In the genomic region with DNA sequence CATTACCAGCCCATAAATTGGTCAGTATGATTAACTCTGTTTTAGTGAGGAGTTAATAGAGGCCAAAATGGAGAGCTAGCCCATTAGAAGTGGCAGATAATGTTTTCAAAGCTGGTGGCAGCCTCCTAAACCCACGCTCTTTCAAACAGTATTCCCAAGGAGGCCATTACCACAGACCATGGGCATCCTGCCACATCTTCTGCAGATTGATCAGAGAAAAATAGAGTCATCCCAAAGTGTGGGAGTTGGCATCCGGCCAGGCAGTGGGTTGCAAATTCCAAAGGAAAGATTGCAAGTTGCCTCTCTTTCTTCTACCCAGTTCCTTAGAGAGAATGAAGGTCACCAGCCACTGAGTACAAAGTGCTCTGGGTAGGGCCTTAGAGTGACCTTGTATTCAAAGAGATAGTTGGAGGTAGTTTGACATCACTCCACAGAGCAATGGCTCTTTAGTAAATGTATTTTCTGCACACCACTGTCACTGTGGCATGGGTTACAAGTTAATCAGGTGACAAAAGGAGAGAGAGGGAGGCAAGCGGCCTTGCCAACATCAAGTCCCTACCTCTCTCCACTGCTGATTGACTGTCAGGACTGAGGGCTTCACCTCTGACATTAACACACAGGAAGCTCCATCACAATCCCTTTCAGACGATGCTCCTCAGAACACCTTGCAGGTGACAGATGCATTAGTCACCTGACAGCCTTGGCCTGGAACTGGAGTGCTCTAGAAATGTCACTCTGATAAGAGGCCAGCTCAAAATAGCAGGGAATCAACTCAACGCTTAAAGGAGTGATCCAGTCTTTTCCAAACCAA, we compare ENCODE assay signal across 8 mouse cellular contexts.
DNase-seq lines count a peak whose midpoint lies in the region; ATAC-seq lines count a peak whose summit lies in the region.

No protein-coding gene starts in this region.

- no peak overlapping the region for H3K27ac ChIP-seq in midbrain, embryonic 14.5 days (replicated peaks; ENCODE audit: low read depth, low read length)
- H3K27ac ChIP-seq in midbrain, embryonic 11.5 days (ENCODE audit: low read depth, low read length), result no peak overlapping the region

- no peak overlapping the region for H3K4me2 ChIP-seq in midbrain, embryonic 14.5 days (ENCODE audit: low read length)
- H3K4me2 ChIP-seq in midbrain, embryonic 11.5 days, result no peak overlapping the region

- H3K9ac ChIP-seq in midbrain, embryonic 14.5 days (replicated peaks; ENCODE audit: low read length), result no peak overlapping the region
- no peak overlapping the region for H3K9ac ChIP-seq in midbrain, embryonic 11.5 days (ENCODE audit: low read length)

- peak; percentile 10 to 39 for DNase-seq in cerebellum, postnatal 14 days
- no peak for DNase-seq in cerebellum, adult 8-10 months
- peak; percentile 45 for DNase-seq in midbrain, embryonic 14.5 days
- no peak for DNase-seq in midbrain, embryonic 11.5 days (ENCODE audit: low spot score, missing footprints)
- peak; percentile 32 to 67 for DNase-seq in layer of hippocampus, postnatal 25 days (ENCODE audit: extremely low spot score in 1 of 2, low spot score in 1 of 2)
- DNase-seq in right cerebral cortex, postnatal 36 days (ENCODE audit: low spot score in 2 of 2), result peak; percentile 41 to 42
- no peak for DNase-seq in thymus, postnatal 10 days (ENCODE audit: low spot score in 2 of 2)
- DNase-seq in thymus, postnatal 0 days (ENCODE audit: low spot score), result no peak

- H3K4me1 ChIP-seq in midbrain, embryonic 14.5 days (ENCODE audit: control insufficient read depth, insufficient read depth, low read length), result no peaks in the 10 kb centered on the region
- no peaks in the 10 kb centered on the region for H3K4me1 ChIP-seq in midbrain, embryonic 11.5 days (ENCODE audit: control insufficient read depth, insufficient read depth, low read length)

- H3K4me3 ChIP-seq in midbrain, embryonic 14.5 days (replicated peaks; ENCODE audit: low read depth, low read length), result no peak overlapping the region
- H3K4me3 ChIP-seq in midbrain, embryonic 11.5 days (ENCODE audit: low read depth, low read length), result no peak overlapping the region

- no peak; the same call in 1 of the 2 replicates for ATAC-seq in midbrain, embryonic 14.5 days (ENCODE audit: low FRiP score, low TSS enrichment)
- no peak for ATAC-seq in midbrain, embryonic 11.5 days (ENCODE audit: low FRiP score)

- no peaks in the 10 kb centered on the region for H3K9me3 ChIP-seq in midbrain, embryonic 14.5 days (ENCODE audit: control insufficient read depth, low read length)
- H3K9me3 ChIP-seq in midbrain, embryonic 11.5 days (ENCODE audit: control insufficient read depth, low read length), result no peaks in the 10 kb centered on the region

- H3K36me3 ChIP-seq in midbrain, embryonic 14.5 days (ENCODE audit: control insufficient read depth, insufficient read depth, low read length), result no peaks in the 10 kb centered on the region
- no peaks in the 10 kb centered on the region for H3K36me3 ChIP-seq in midbrain, embryonic 11.5 days (ENCODE audit: control insufficient read depth, insufficient read depth, low read length)

- WGBS in midbrain, embryonic 14.5 days, result 75% methylated on average over 5 of the region's 5 CpGs
- WGBS in midbrain, embryonic 11.5 days, result 87% methylated on average over 5 of the region's 5 CpGs

- no peaks in the 10 kb centered on the region for H3K27me3 ChIP-seq in midbrain, embryonic 14.5 days (ENCODE audit: control insufficient read depth, insufficient read depth, low read length)
- no peaks in the 10 kb centered on the region for H3K27me3 ChIP-seq in midbrain, embryonic 11.5 days (ENCODE audit: control insufficient read depth, insufficient read depth, low read length)

Comparison
In these comparisons a context has a peak if more than half of its experiments do, and no peak if none do; other contexts are left out.
1. DNase-seq: peak in cerebellum, postnatal 14 days (2 of 2), midbrain, embryonic 14.5 days (single experiment), layer of hippocampus, postnatal 25 days (2 of 2) and right cerebral cortex, postnatal 36 days (2 of 2); none in cerebellum, adult 8-10 months (single experiment), midbrain, embryonic 11.5 days (single experiment), thymus, postnatal 10 days (0 of 2) and thymus, postnatal 0 days (single experiment).